Mouse (Mus musculus): ENCODE results near the gene Tstd3. TPM values are rescaled to one million over a fixed set of nuclear protein-coding genes. Genes with fewer than 3 reads are reported as not detected.
A peak's percentile ranks its signal among the peaks of the same experiment; 100 is the strongest.

The Tstd3 gene
- not detected in 2 replicates for polyA plus RNA-seq (2012; ENCODE audit: insufficient read depth, insufficient read length, low replicate concordance, missing spikeins)

DNA sequence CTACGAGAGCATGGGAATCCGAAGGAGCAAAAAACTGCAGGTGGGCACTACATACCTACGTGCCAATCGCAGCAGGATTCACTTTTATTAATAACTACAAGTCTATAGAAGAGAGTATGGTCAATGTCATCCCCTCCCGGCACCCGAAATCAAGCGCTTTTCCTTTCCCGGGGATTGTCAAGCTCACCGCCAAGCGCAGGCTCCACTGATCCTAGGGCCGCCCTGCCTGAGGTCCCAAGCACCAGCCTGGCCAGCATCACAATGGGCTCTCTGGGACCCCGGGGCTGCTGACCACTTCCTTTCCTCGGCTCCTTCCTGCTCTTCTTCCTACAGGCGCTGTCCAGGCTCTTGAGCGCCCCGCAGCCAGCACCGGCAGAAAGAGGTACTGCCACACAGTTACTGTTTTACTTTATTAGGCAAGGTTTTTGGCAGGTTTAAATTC lies at the start of gene Tstd3, which contains the start of gene Usp45:
Tstd3 (minus strand) TSS at position 350 of the 442 bp plus-strand sequence.
Usp45 (plus strand) TSS at position 294 of the 442 bp plus-strand sequence.
- Histone ChIP-seq H3K27ac (ENCODE audit: insufficient read depth, low read depth, low read length) (peak within 1 kb of the TSS; percentile 61), H3K4me3 (ENCODE audit: insufficient read depth, low read depth, low read length) (peak within 1 kb of the TSS; percentile 99), H3K4me1 (ENCODE audit: control insufficient read depth, insufficient read depth, low read length) (no peaks in the 10 kb centered on the region)
- no peak for TF ChIP-seq POLR2A (IDR thresholded peaks at IDR 0.05; ENCODE audit: insufficient read depth, low read depth, low read length)
- TF ChIP-seq CTCF (IDR thresholded peaks at IDR 0.05; ENCODE audit: insufficient read depth, low read depth, low read length): peak; percentile 84; the same call in 1 of the 2 replicates
- WGBS: under 1% methylated on average over 17 of the region's 17 CpGs

DNA sequence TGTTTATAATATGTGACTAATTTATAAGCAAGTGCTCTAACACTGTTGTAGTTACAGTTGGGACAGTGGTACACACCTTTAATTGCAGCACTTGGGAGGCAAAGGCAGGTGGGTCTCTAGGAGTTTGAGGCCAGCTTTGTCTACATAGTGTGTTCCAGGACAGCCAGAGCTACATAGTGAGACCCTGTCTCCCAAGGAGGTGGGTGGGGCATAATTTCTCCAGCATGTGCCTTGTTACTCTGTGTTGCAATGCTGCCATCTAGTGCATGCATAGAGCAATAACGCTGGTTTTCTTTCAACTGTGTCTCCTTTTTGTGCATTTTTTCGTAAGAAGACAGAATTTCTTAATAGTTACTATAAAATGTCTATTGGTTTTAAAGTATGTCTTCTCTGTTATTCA lies 47.0 kb upstream of the Tstd3 start:
- WGBS: 14% methylated on average over 2 of the region's 2 CpGs
- no peak overlapping the region for H3K4me3 ChIP-seq (ENCODE audit: insufficient read depth, low read depth, low read length)
- H3K27ac ChIP-seq (ENCODE audit: insufficient read depth, low read depth, low read length): no peak overlapping the region
- H3K4me1 ChIP-seq (ENCODE audit: control insufficient read depth, insufficient read depth, low read length): no peaks in the 10 kb centered on the region
- no peak for TF ChIP-seq CTCF (IDR thresholded peaks at IDR 0.05; ENCODE audit: insufficient read depth, low read depth, low read length)

DNA sequence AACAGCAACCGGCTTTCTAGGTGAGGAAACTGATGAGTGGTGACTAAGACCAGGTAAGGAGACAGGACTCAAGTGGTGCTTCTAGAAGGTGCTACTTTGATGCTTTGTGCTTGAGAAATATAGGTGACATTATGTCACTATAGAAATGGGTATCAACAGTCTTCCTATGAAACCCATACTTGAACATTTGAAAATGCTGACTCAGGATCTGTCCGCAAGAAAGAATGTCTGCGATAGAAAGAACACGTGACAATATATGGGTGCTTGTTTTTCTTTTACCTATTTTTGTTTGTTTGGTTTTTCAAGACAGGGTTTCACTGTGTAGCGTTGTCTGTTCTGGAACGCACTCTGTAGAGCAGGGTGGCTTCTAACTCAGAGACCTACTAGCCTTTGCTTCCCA lies 45.6 kb upstream of the Tstd3 start:
- H3K4me3 ChIP-seq (ENCODE audit: insufficient read depth, low read depth, low read length): no peak overlapping the region
- no peak for TF ChIP-seq POLR2A (IDR thresholded peaks at IDR 0.05; ENCODE audit: insufficient read depth, low read depth, low read length)
- no peak for TF ChIP-seq CTCF (IDR thresholded peaks at IDR 0.05; ENCODE audit: insufficient read depth, low read depth, low read length)
- WGBS: 93% methylated on average over 6 of the region's 6 CpGs
- H3K4me1 ChIP-seq (ENCODE audit: control insufficient read depth, insufficient read depth, low read length): no peaks in the 10 kb centered on the region
- no peak overlapping the region for H3K27ac ChIP-seq (ENCODE audit: insufficient read depth, low read depth, low read length)

DNA sequence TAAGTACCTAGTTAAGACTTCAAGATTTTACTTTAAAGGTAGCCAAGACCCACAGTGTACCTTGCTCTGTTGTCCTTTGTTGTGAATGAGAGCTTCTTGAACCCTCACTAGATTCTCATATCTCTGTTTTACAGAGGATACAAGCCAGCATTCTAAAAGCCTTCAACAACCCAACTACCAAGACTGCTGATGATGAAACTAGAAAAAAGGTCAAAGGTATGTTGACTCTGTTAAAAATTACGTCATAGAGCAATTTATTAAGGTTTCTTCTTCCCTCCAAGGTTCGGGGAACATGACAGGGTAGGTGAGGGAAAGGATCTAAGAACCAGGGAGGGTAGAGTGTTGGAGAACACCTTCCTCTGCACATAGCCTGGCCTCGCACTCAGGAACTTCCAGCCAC lies 43.6 kb upstream of the Tstd3 start:
- Histone ChIP-seq H3K27ac (ENCODE audit: insufficient read depth, low read depth, low read length) (no peak overlapping the region), H3K4me3 (ENCODE audit: insufficient read depth, low read depth, low read length) (no peak overlapping the region), H3K4me1 (ENCODE audit: control insufficient read depth, insufficient read depth, low read length) (no peaks in the 10 kb centered on the region)
- no peak for TF ChIP-seq POLR2A (IDR thresholded peaks at IDR 0.05; ENCODE audit: insufficient read depth, low read depth, low read length)
- no peak for TF ChIP-seq CTCF (IDR thresholded peaks at IDR 0.05; ENCODE audit: insufficient read depth, low read depth, low read length)
- 96% methylated on average over 3 of the region's 3 CpGs for WGBS

DNA sequence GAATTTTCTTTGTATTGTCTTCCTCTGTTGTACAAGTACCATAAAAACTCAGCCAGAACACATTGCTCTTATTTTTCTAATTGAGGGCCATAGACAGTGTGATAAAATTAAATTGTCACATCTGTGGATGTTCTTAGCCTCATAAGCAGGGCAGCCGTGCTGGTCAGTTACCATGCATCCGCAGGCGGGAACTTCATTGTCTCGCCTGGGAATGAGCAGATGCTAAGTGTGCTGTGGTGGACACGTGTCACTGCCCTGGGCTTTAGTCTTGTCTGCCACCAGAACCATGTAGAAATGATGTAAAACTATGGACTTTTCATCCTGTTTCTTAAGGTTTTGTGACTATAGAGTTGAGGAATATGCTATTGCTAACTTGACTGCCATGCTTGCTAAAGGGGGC lies 40.2 kb upstream of the Tstd3 start:
- Histone ChIP-seq H3K4me1 (ENCODE audit: control insufficient read depth, insufficient read depth, low read length) (no peaks in the 10 kb centered on the region), H3K4me3 (ENCODE audit: insufficient read depth, low read depth, low read length) (no peak overlapping the region), H3K27ac (ENCODE audit: insufficient read depth, low read depth, low read length) (no peak overlapping the region)
- TF ChIP-seq CTCF (IDR thresholded peaks at IDR 0.05; ENCODE audit: insufficient read depth, low read depth, low read length) (no peak), POLR2A (IDR thresholded peaks at IDR 0.05; ENCODE audit: insufficient read depth, low read depth, low read length) (no peak)
- WGBS: 82% methylated on average over 5 of the region's 5 CpGs

DNA sequence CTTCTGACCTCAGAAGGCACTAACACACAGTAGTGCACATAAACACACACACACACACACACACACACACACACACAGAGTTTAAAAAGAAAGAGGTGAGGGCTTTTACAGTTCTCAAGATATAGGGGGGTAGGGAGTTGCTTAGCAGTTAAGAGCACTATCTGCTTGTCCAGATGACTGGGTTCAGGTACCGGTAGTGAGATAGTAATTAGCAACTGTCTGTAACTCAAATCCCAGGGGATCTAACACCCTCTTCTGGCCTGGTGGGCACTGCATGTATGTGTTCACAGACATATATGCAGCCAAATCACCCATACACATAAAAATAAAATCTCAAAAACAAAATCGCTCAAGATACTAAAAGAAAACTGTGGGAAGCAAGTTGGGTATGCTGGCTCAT lies 34.6 kb upstream of the Tstd3 start:
- no peak overlapping the region for H3K27ac ChIP-seq (ENCODE audit: insufficient read depth, low read depth, low read length)
- no peaks in the 10 kb centered on the region for H3K4me1 ChIP-seq (ENCODE audit: control insufficient read depth, insufficient read depth, low read length)
- no peak for TF ChIP-seq CTCF (IDR thresholded peaks at IDR 0.05; ENCODE audit: insufficient read depth, low read depth, low read length)
- TF ChIP-seq POLR2A (IDR thresholded peaks at IDR 0.05; ENCODE audit: insufficient read depth, low read depth, low read length): no peak
- WGBS: 94% methylated on average over 2 of the region's 2 CpGs
- H3K4me3 ChIP-seq (ENCODE audit: insufficient read depth, low read depth, low read length): no peak overlapping the region

DNA sequence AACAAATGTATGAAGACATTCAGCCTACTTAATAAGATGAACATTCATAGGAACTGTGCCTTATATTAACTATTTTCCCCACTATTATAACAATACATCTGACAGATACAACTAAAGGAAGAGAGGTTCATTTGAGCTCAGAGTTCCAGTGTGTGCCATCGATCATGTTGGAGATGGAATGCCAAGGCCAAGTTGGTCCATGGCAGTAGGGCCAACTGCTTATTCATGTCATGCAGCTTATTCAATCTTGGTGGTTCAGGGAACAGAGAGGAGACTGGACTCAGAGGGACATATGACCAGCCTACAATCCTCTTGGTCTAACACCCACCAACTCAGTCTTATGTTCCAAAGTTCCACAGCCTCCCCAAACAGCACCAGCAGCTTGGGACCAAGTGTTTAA lies 34.0 kb upstream of the Tstd3 start:
- WGBS: 94% methylated on average over 1 of the region's 1 CpGs
- Histone ChIP-seq H3K4me1 (ENCODE audit: control insufficient read depth, insufficient read depth, low read length) (no peaks in the 10 kb centered on the region), H3K27ac (ENCODE audit: insufficient read depth, low read depth, low read length) (no peak overlapping the region), H3K4me3 (ENCODE audit: insufficient read depth, low read depth, low read length) (no peak overlapping the region)
- TF ChIP-seq POLR2A (IDR thresholded peaks at IDR 0.05; ENCODE audit: insufficient read depth, low read depth, low read length) (no peak), CTCF (IDR thresholded peaks at IDR 0.05; ENCODE audit: insufficient read depth, low read depth, low read length) (no peak)

DNA sequence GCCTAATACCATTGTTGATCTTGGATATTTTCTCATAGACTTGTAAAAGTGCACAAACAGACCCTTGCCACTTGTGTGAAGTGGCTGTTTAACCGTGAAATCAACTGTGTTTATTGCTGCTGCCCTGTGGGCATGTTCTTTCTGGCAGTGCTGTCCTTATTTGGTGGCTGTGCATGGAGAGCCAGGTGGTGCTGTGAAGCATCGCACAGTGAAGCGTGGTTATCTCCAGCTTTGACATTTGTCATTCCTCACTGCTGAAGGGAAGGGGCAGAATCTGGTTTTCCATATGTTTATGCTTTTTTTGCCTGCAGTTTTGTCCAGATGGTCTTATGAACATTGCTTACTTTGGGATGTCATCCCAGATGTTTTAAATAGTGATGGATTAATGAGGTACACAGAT lies 26.6 kb upstream of the Tstd3 start:
- TF ChIP-seq POLR2A (IDR thresholded peaks at IDR 0.05; ENCODE audit: insufficient read depth, low read depth, low read length) (no peak), CTCF (IDR thresholded peaks at IDR 0.05; ENCODE audit: insufficient read depth, low read depth, low read length) (no peak)
- 78% methylated on average over 3 of the region's 3 CpGs for WGBS
- Histone ChIP-seq H3K4me3 (ENCODE audit: insufficient read depth, low read depth, low read length) (no peak overlapping the region), H3K27ac (ENCODE audit: insufficient read depth, low read depth, low read length) (no peak overlapping the region), H3K4me1 (ENCODE audit: control insufficient read depth, insufficient read depth, low read length) (no peaks in the 10 kb centered on the region)

DNA sequence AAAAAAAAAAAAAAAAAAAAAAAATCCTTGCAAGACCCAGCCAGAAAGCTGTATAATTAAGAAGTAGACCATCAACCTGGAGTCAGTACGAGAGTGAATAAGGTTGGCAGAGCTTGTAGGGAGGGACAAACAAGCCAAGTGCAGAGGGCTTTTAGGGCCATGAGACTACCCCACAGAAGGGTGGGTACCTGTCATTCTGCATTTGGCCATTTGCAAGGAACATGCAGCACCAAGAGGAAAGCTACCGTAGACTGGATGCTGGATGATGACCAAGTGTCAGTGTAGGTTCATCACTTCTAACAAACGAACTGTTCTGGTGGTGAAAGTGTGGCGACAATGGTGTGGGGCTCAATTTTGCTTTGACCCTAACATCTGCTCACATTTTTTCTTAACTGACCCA lies 22.8 kb upstream of the Tstd3 start:
- 84% methylated on average over 4 of the region's 4 CpGs for WGBS
- TF ChIP-seq POLR2A (IDR thresholded peaks at IDR 0.05; ENCODE audit: insufficient read depth, low read depth, low read length) (no peak), CTCF (IDR thresholded peaks at IDR 0.05; ENCODE audit: insufficient read depth, low read depth, low read length) (no peak)

DNA sequence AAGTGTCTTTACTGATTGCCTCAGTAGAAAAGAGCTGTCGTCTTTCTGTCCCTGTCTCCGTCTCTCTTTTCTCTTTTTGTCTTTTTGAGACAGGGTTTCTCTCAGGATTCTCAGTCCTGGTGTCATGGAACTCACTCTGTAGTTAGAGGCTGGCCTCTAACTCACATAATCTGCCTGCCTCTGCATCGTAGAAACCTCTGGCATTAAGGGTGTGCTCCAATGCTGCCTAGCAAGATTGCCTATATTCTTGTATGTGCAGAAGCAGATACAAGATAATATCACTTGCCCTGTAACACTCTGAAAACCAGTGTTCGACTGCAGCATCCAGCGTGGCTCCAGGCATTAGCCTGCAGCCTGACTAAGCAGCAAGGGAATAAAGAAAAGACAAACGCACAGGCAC lies 21.9 kb upstream of the Tstd3 start:
- 81% methylated on average over 6 of the region's 6 CpGs for WGBS
- no peaks in the 10 kb centered on the region for H3K4me1 ChIP-seq (ENCODE audit: control insufficient read depth, insufficient read depth, low read length)
- TF ChIP-seq CTCF (IDR thresholded peaks at IDR 0.05; ENCODE audit: insufficient read depth, low read depth, low read length) (no peak), POLR2A (IDR thresholded peaks at IDR 0.05; ENCODE audit: insufficient read depth, low read depth, low read length) (no peak)
- no peak overlapping the region for H3K27ac ChIP-seq (ENCODE audit: insufficient read depth, low read depth, low read length)
- no peak overlapping the region for H3K4me3 ChIP-seq (ENCODE audit: insufficient read depth, low read depth, low read length)

More for the DNA sequence above, 22.8 kb upstream of the Tstd3 start:
- Histone ChIP-seq H3K4me3 (ENCODE audit: insufficient read depth, low read depth, low read length) (no peak overlapping the region), H3K27ac (ENCODE audit: insufficient read depth, low read depth, low read length) (no peak overlapping the region), H3K4me1 (ENCODE audit: control insufficient read depth, insufficient read depth, low read length) (no peaks in the 10 kb centered on the region)

All from olfactory bulb, adult 2 months (tissue).